Comparison of ENCODE assay signal across 12 mouse cellular contexts in genomic region chr6:82043634-82044033, GRCm38 (mm10). TPM values are rescaled to one million over a fixed set of nuclear protein-coding genes. Genes with fewer than 3 reads are reported as not detected.
A peak's percentile ranks its signal among the peaks of the same experiment; 100 is the strongest.
DNase-seq lines count a peak whose midpoint lies in the region; ATAC-seq lines count a peak whose summit lies in the region.
"Had no signal": no experiment of that assay in that cellular context is flagged by ENCODE, and none has a peak within 500 bp of the region (broad histone marks: within the 10 kb centered on the region; RNA-seq: fewer than 3 reads in every experiment).

No protein-coding gene starts in this region.

- no peaks in the 10 kb centered on the region for H3K9me3 ChIP-seq in heart, embryonic 15.5 days (replicated peaks)
- H3K9me3 ChIP-seq in heart, embryonic 10.5 days, result no peaks in the 10 kb centered on the region
- H3K9me3 ChIP-seq in embryonic facial prominence, embryonic 10.5 days, result no peaks in the 10 kb centered on the region
- no peaks in the 10 kb centered on the region for H3K9me3 ChIP-seq in kidney, embryonic 14.5 days (ENCODE audit: control insufficient read depth, low read length)
- H3K9me3 ChIP-seq in liver, embryonic 12.5 days (replicated peaks), result no peaks in the 10 kb centered on the region
- H3K9me3 ChIP-seq: forebrain, embryonic 13.5 days had no signal

- 63% methylated on average over 4 of the region's 4 CpGs for WGBS in heart, embryonic 15.5 days
- WGBS in heart, embryonic 10.5 days, result 45% methylated on average over 4 of the region's 4 CpGs
- 26% methylated on average over 4 of the region's 4 CpGs for WGBS in embryonic facial prominence, embryonic 10.5 days
- 20% methylated on average over 4 of the region's 4 CpGs for WGBS in kidney, embryonic 14.5 days
- WGBS in liver, embryonic 12.5 days (ENCODE audit: insufficient replicate concordance), result 30% methylated on average over 4 of the region's 4 CpGs

- no peak for ATAC-seq in heart, embryonic 15.5 days (replicated peaks; ENCODE audit: insufficient number of reproducible peaks, insufficient read depth, low FRiP score, low read depth)
- no peak for ATAC-seq in kidney, embryonic 14.5 days (ENCODE audit: low FRiP score, low TSS enrichment)
- no peak for ATAC-seq in liver, embryonic 12.5 days
- ATAC-seq: forebrain, embryonic 13.5 days; inflammation-experienced regulatory T-cells, adult 6 months had no signal

- no peaks in the 10 kb centered on the region for H3K36me3 ChIP-seq in heart, embryonic 15.5 days
- H3K36me3 ChIP-seq in heart, embryonic 10.5 days, result no peaks in the 10 kb centered on the region
- no peaks in the 10 kb centered on the region for H3K36me3 ChIP-seq in embryonic facial prominence, embryonic 10.5 days (replicated peaks)
- no peaks in the 10 kb centered on the region for H3K36me3 ChIP-seq in kidney, embryonic 14.5 days (ENCODE audit: control insufficient read depth, insufficient read depth, low read length)
- no peaks in the 10 kb centered on the region for H3K36me3 ChIP-seq in liver, embryonic 12.5 days

- H3K27me3 ChIP-seq in heart, embryonic 15.5 days, result peaks cover 16% of the 10 kb centered on the region; the same call in 1 of the 2 replicates
- peaks cover 62% of the 10 kb centered on the region for H3K27me3 ChIP-seq in heart, embryonic 10.5 days (ENCODE audit: insufficient read depth, poor library complexity, severe bottlenecking)
- H3K27me3 ChIP-seq in embryonic facial prominence, embryonic 10.5 days (replicated peaks; ENCODE audit: low read depth, poor library complexity, severe bottlenecking), result peaks cover 66% of the 10 kb centered on the region
- no peaks in the 10 kb centered on the region for H3K27me3 ChIP-seq in kidney, embryonic 14.5 days (ENCODE audit: control insufficient read depth, insufficient read depth, low read length)
- H3K27me3 ChIP-seq in liver, embryonic 12.5 days (replicated peaks), result peaks cover 50% of the 10 kb centered on the region

- peaks cover 17% of the 10 kb centered on the region for H3K4me1 ChIP-seq in heart, embryonic 15.5 days (replicated peaks)
- peaks cover 47% of the 10 kb centered on the region for H3K4me1 ChIP-seq in heart, embryonic 10.5 days
- H3K4me1 ChIP-seq in embryonic facial prominence, embryonic 10.5 days, result peaks cover 66% of the 10 kb centered on the region
- peaks cover 33% of the 10 kb centered on the region for H3K4me1 ChIP-seq in kidney, embryonic 14.5 days (ENCODE audit: control insufficient read depth, insufficient read depth, low read length)
- peaks cover 22% of the 10 kb centered on the region for H3K4me1 ChIP-seq in liver, embryonic 12.5 days

- no peak overlapping the region for H3K9ac ChIP-seq in heart, embryonic 15.5 days
- H3K9ac ChIP-seq in kidney, embryonic 14.5 days (ENCODE audit: low read depth, low read length), result no peak overlapping the region
- no peak overlapping the region for H3K9ac ChIP-seq in liver, embryonic 12.5 days
- H3K9ac ChIP-seq: forebrain, embryonic 13.5 days had no signal

- peak overlapping the region; percentile 99 for H3K4me2 ChIP-seq in heart, embryonic 15.5 days
- H3K4me2 ChIP-seq in kidney, embryonic 14.5 days (replicated peaks; ENCODE audit: low read depth, low read length), result peak overlapping the region; percentile 83
- 0 out of 2 replicates have a peak overlapping the region, but pooled peaks have one; percentile 64 for H3K4me2 ChIP-seq in liver, embryonic 12.5 days

- no peak for DNase-seq in heart, embryonic 10.5 days (ENCODE audit: low spot score)
- no peak for DNase-seq in embryonic facial prominence, embryonic 10.5 days (ENCODE audit: low spot score)
- DNase-seq in cerebellum, adult 9-11 months, result no peak
- DNase-seq in left cerebral cortex, adult 9 months (ENCODE audit: low spot score in 2 of 2), result no peak
- no peak for DNase-seq in adipocyte (ENCODE audit: low spot score)
- DNase-seq: cerebellum, postnatal 25 days; lung, adult 2 months had no signal

- peak overlapping the region; percentile 66; the same call in 1 of the 2 replicates for H3K4me3 ChIP-seq in heart, embryonic 15.5 days
- no peak overlapping the region for H3K4me3 ChIP-seq in heart, embryonic 10.5 days
- peak overlapping the region; percentile 73 for H3K4me3 ChIP-seq in embryonic facial prominence, embryonic 10.5 days
- peak overlapping the region; percentile 73 for H3K4me3 ChIP-seq in kidney, embryonic 14.5 days (ENCODE audit: low read length)
- no peak overlapping the region for H3K4me3 ChIP-seq in liver, embryonic 12.5 days

- no peak overlapping the region for H3K27ac ChIP-seq in heart, embryonic 15.5 days
- H3K27ac ChIP-seq in heart, embryonic 10.5 days, result no peak overlapping the region
- H3K27ac ChIP-seq in embryonic facial prominence, embryonic 10.5 days (replicated peaks), result no peak overlapping the region
- peak overlapping the region; percentile 87; the same call in 1 of the 2 replicates for H3K27ac ChIP-seq in kidney, embryonic 14.5 days (ENCODE audit: low read depth, low read length)
- H3K27ac ChIP-seq in liver, embryonic 12.5 days, result no peak overlapping the region
- H3K27ac ChIP-seq: forebrain, embryonic 13.5 days had no signal

RNA-seq across cellular contexts. Expression of gene Eva1a, which starts 2.8 kb away (rescaled TPM):
- polyA plus RNA-seq in heart, embryonic 15.5 days (2015; fragmentation: Nextera tagmentation; extraction: Ambion mirVana), result 5.2 and 8.1 TPM in 2 replicates
- polyA plus RNA-seq in heart, embryonic 10.5 days (2016; fragmentation: Nextera tagmentation; extraction: Ambion mirVana), result 3.7 and 5.8 TPM in 2 replicates
- polyA plus RNA-seq in embryonic facial prominence, embryonic 10.5 days (2016; fragmentation: Nextera tagmentation; extraction: Ambion mirVana), result 7.0 and 9.1 TPM in 2 replicates
- 37.3 and 45.4 TPM in 2 replicates for polyA plus RNA-seq in kidney, embryonic 14.5 days (2014; fragmentation: Nextera tagmentation; extraction: Ambion mirVana)
- polyA plus RNA-seq in liver, embryonic 12.5 days (2016; fragmentation: Nextera tagmentation; extraction: Ambion mirVana), result 3.5 and 3.8 TPM in 2 replicates
- polyA plus RNA-seq: inflammation-experienced regulatory T-cells, adult 6 months had no signal

Comparison
In these comparisons a context has a peak if more than half of its experiments do, and no peak if none do; other contexts are left out.
1. H3K4me3 ChIP-seq: peak in heart, embryonic 15.5 days (single experiment), embryonic facial prominence, embryonic 10.5 days (single experiment) and kidney, embryonic 14.5 days (single experiment); none in heart, embryonic 10.5 days (single experiment) and liver, embryonic 12.5 days (single experiment).
2. Peak in every context shown above with its lines, with median percentiles within 50 percentile points of each other: H3K4me2 ChIP-seq.